Mouse (Mus musculus) MEL (cell line): ENCODE results near the gene 1700018B08Rik. TPM values are rescaled to one million over a fixed set of nuclear protein-coding genes. Genes with fewer than 3 reads are reported as not detected.

Source experiments
- DNase-seq: peaks from one replicate; pipeline ENCODE4 v3.0.0; 2011; ENCODE audit warnings: low read depth, low spot score
- H3K27ac ChIP-seq: 2 replicates; pipeline ENCODE4 v1.5.1; 2012; ENCODE audit warnings: low read depth, mild to moderate bottlenecking, control low read depth, low read length, moderate library complexity; ENCODE audit not compliant: control insufficient read depth
- H3K27me3 ChIP-seq, 2 experiments: fragments of 150-350 bp in 1 of 2; sonication (generic) in 1 of 2; 2 replicates each; pipeline ENCODE4 v1.6.1; 2012; ENCODE audit warnings: low read length in 2 of 2, mild to moderate bottlenecking in 2 of 2, improper control_type of control experiment in 1 of 2, moderate library complexity in 1 of 2; ENCODE audit not compliant: insufficient read depth in 2 of 2, control insufficient read depth in 1 of 2
- H3K36me3 ChIP-seq, 2 experiments: 2 replicates each; pipeline ENCODE4 v1.6.1; 2012 to 2014; ENCODE audit warnings: low read length in 2 of 2, improper control_type of control experiment in 1 of 2, inconsistent platforms in 1 of 2, mild to moderate bottlenecking in 1 of 2; ENCODE audit not compliant: insufficient read depth in 2 of 2, control insufficient read depth in 1 of 2
- H3K4me1 ChIP-seq, 2 experiments: fragments of 150-350 bp in 1 of 2; sonication (generic) in 1 of 2; 2 replicates each; pipeline ENCODE4 v1.6.1; 2012; ENCODE audit warnings: low read length in 2 of 2, improper control_type of control experiment in 1 of 2, mild to moderate bottlenecking in 1 of 2; ENCODE audit not compliant: insufficient read depth in 2 of 2, control insufficient read depth in 1 of 2
- H3K4me3 ChIP-seq, 2 experiments: fragments of 150-350 bp in 1 of 2; sonication (generic) in 1 of 2; 2 replicates each; pipeline ENCODE4 v1.5.1; 2012; ENCODE audit warnings: low read depth in 2 of 2, low read length in 2 of 2, mild to moderate bottlenecking in 2 of 2, moderate library complexity in 2 of 2, control low read depth in 1 of 2, improper control_type of control experiment in 1 of 2; ENCODE audit not compliant: control insufficient read depth in 1 of 2, insufficient read depth in 1 of 2
- H3K79me2 ChIP-seq: 2 replicates; pipeline ENCODE4 v1.6.1; 2012; ENCODE audit warnings: mild to moderate bottlenecking, low read length, moderate library complexity; ENCODE audit not compliant: control insufficient read depth, poor library complexity, insufficient read depth
- H3K9ac ChIP-seq: 2 replicates; pipeline ENCODE4 v1.6.1; 2012; ENCODE audit warnings: low read depth, mild to moderate bottlenecking, control low read depth, low read length, moderate library complexity; ENCODE audit not compliant: control insufficient read depth, poor library complexity, severe bottlenecking
- H3K9me3 ChIP-seq: fragments of 150-350 bp; sonication (generic); replicated peaks from 2 replicates; pipeline ENCODE4 v1.6.1; 2012; ENCODE audit warnings: mild to moderate bottlenecking, low read length, improper control_type of control experiment, moderate library complexity; ENCODE audit not compliant: insufficient read depth
- CHD1 ChIP-seq: IDR thresholded peaks from 2 replicates; pipeline ENCODE4 v1.6.1; 2012; ENCODE audit warnings: low read depth, mild to moderate bottlenecking, inconsistent platforms, low read length, improper control_type of control experiment
- CTCF ChIP-seq, 3 experiments: IDR thresholded peaks in 2 of 3; conservative IDR thresholded peaks in 1 of 3; 2 replicates each; pipeline ENCODE4 v1.5.1; 2011 to 2012; ENCODE audit warnings: low read length in 3 of 3, low read depth in 2 of 3, mild to moderate bottlenecking in 2 of 3, improper control_type of control experiment in 1 of 3, inconsistent platforms in 1 of 3, mixed read lengths in 1 of 3, moderate library complexity in 1 of 3; ENCODE audit not compliant: control insufficient read depth in 1 of 3, insufficient read depth in 1 of 3, poor library complexity in 1 of 3, severe bottlenecking in 1 of 3
- ELF1 ChIP-seq: IDR thresholded peaks from 2 replicates; pipeline ENCODE4 v1.6.1; 2014; ENCODE audit warnings: low read depth, mild to moderate bottlenecking, inconsistent platforms, low read length, improper control_type of control experiment, moderate library complexity
- EP300 ChIP-seq, 2 experiments: IDR thresholded peaks; 2 replicates each; pipeline ENCODE4 v1.6.1; 2011; ENCODE audit warnings: improper control_type of control experiment in 2 of 2, low read length in 2 of 2, low read depth in 1 of 2, mild to moderate bottlenecking in 1 of 2
- GATA1 ChIP-seq: IDR thresholded peaks from 2 replicates; pipeline ENCODE4 v1.6.1; 2011; ENCODE audit warnings: low read depth, low read length, improper control_type of control experiment
- JUND ChIP-seq: IDR thresholded peaks from 2 replicates; pipeline ENCODE4 v1.6.1; 2011; ENCODE audit warnings: low read depth, mild to moderate bottlenecking, improper control_type of control experiment, low read length
- KAT2A ChIP-seq: conservative IDR thresholded peaks from 2 replicates; pipeline ENCODE4 v1.6.1; 2012; ENCODE audit warnings: low read depth, low read length, improper control_type of control experiment, inconsistent platforms
- MAFK ChIP-seq: IDR thresholded peaks from 2 replicates; pipeline ENCODE4 v1.6.1; 2011; ENCODE audit warnings: low read depth, mild to moderate bottlenecking, low read length, improper control_type of control experiment, borderline replicate concordance
- MEF2A ChIP-seq: IDR thresholded peaks from 2 replicates; pipeline ENCODE4 v1.6.1; 2014; ENCODE audit warnings: low read depth, mild to moderate bottlenecking, inconsistent platforms, low read length, improper control_type of control experiment; ENCODE audit not compliant: poor library complexity, insufficient replicate concordance, severe bottlenecking; ENCODE audit errors: extremely low read depth
- MXI1 ChIP-seq: IDR thresholded peaks from 2 replicates; pipeline ENCODE4 v1.6.1; 2011; ENCODE audit warnings: mild to moderate bottlenecking, low read depth, low read length, improper control_type of control experiment
- MYB ChIP-seq: IDR thresholded peaks from 2 replicates; pipeline ENCODE4 v1.6.1; 2011; ENCODE audit warnings: mild to moderate bottlenecking, low read depth, low read length, improper control_type of control experiment
- MYC ChIP-seq: IDR thresholded peaks from 2 replicates; pipeline ENCODE4 v1.6.1; 2011; ENCODE audit warnings: low read depth, mild to moderate bottlenecking, low read length, improper control_type of control experiment, moderate library complexity
- NELFE ChIP-seq: IDR thresholded peaks from 2 replicates; pipeline ENCODE4 v1.6.1; 2011; ENCODE audit warnings: low read depth, low read length, improper control_type of control experiment
- NRF1 ChIP-seq: IDR thresholded peaks from 2 replicates; pipeline ENCODE4 v1.6.1; 2014; ENCODE audit warnings: low read depth, mild to moderate bottlenecking, inconsistent platforms, low read length, improper control_type of control experiment, moderate library complexity; ENCODE audit not compliant: poor library complexity, insufficient read depth, severe bottlenecking
- POLR2AphosphoS2 ChIP-seq: IDR thresholded peaks from 2 replicates; pipeline ENCODE4 v1.6.1; 2011; ENCODE audit warnings: low read length, improper control_type of control experiment
- POLR2AphosphoS5 ChIP-seq: IDR thresholded peaks from 2 replicates; pipeline ENCODE4 v1.6.1; 2012; ENCODE audit warnings: low read depth, borderline replicate concordance, mild to moderate bottlenecking, inconsistent platforms, low read length, moderate library complexity, mixed read lengths
- RAD21 ChIP-seq: IDR thresholded peaks from 2 replicates; pipeline ENCODE4 v1.6.1; 2011; ENCODE audit warnings: mild to moderate bottlenecking, low read depth, low read length, improper control_type of control experiment
- SIN3A ChIP-seq: IDR thresholded peaks from 2 replicates; pipeline ENCODE4 v1.6.1; 2012; ENCODE audit warnings: low read length, improper control_type of control experiment, inconsistent platforms
- TCF12 ChIP-seq: IDR thresholded peaks from 2 replicates; pipeline ENCODE4 v1.6.1; 2014; ENCODE audit warnings: low read depth, mild to moderate bottlenecking, inconsistent platforms, low read length, improper control_type of control experiment, moderate library complexity
- UBTF ChIP-seq: IDR thresholded peaks from 2 replicates; pipeline ENCODE4 v1.6.1; 2012; ENCODE audit warnings: low read depth, mild to moderate bottlenecking, inconsistent platforms, low read length, improper control_type of control experiment, moderate library complexity, borderline replicate concordance; ENCODE audit not compliant: insufficient read depth
- ZC3H11A ChIP-seq: IDR thresholded peaks from 2 replicates; pipeline ENCODE4 v1.6.1; 2012; ENCODE audit warnings: low read depth, mild to moderate bottlenecking, inconsistent platforms, low read length, improper control_type of control experiment
- ZNF384 ChIP-seq: IDR thresholded peaks from 2 replicates; pipeline ENCODE4 v1.6.1; 2012; ENCODE audit warnings: low read depth, mild to moderate bottlenecking, inconsistent platforms, low read length, improper control_type of control experiment
- polyA plus RNA-seq, 2 experiments: library from polyadenylated mRNA; stranded (reverse) in 1 of 2; unstranded in 1 of 2; fragments of >175 nt in 1 of 2; fragments of >200 nt in 1 of 2; gene quantifications; 2 replicates each; pipeline versions ENCODE4 v1.2.1 to v1.2.4; 2012; ENCODE audit warnings: low replicate concordance in 2 of 2, low read depth in 1 of 2; ENCODE audit not compliant: insufficient read length in 2 of 2, insufficient read depth in 1 of 2, missing spikeins in 1 of 2
- total RNA-seq: library from RNA; depleted of rRNA; stranded (reverse); fragments of 300-350 nt; gene quantifications from 2 replicates; pipeline ENCODE4 v1.2.3, GENCODE M21; 2012

The 1700018B08Rik gene
- total and polyA plus RNA-seq, 3 experiments, result not detected

DNA sequence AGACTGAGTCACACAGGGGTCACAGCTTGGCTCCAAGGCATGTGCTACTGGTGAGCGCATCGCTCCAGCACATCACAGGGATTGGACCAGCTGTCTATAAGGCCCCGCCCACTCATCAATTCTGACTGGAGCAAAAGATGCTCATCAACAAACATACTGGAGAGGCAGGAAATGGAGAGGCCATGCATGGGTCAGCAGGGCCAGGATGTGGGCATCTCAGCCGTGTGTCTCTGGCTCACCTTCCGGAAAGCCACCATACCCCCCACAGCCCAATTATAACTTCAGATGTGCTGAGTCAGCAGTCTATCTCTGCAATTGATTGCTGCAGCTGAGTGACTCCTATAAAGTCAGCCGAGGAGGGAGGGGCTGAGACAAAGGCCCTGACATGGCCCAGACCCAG lies 24.2 kb upstream of the 1700018B08Rik start:
- no peak for DNase-seq
- Histone ChIP-seq H3K4me1 (no peaks in the 10 kb centered on the region), H3K79me2 (peaks cover 12% of the 10 kb centered on the region), H3K27ac (no peak overlapping the region), H3K36me3 (no peaks in the 10 kb centered on the region; a peak in 1 of 4 replicates), H3K4me3 (no peak overlapping the region), H3K27me3 (no peaks in the 10 kb centered on the region), H3K9ac (no peak overlapping the region), H3K9me3 (no peaks in the 10 kb centered on the region)
- TF ChIP-seq MYC, result no peak
- no peak for TF ChIP-seq UBTF
- no peak for TF ChIP-seq NELFE
- TF ChIP-seq POLR2AphosphoS2, result no peak
- no peak for TF ChIP-seq ELF1
- peak; percentile 90 for TF ChIP-seq MAFK
- no peak for TF ChIP-seq CHD1

DNA sequence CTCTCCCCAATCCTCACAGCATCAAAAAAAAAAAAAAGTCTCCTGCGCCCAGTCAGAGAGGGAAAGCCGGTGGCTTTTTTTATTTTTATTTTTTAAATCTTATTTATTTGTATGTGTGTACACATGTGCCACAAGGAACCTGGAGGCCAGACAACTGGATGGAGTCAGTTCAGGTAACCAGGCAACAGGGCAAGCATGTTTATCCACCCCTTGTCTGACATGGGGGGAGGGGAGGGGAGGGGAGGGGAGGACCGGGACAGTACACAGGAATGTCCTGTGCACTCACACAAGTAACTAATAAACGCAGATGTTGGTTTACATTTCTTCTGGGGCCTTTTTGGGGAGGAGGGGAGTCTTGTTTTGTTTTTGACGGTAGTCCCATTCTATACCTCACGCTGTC lies 19.6 kb upstream of the 1700018B08Rik start:
- no peak overlapping the region for H3K9ac ChIP-seq
- no peak for DNase-seq
- H3K27me3 ChIP-seq, result no peaks in the 10 kb centered on the region
- H3K79me2 ChIP-seq, result peaks cover 3% of the 10 kb centered on the region; the same call in 1 of the 2 replicates
- H3K4me3 ChIP-seq, result no peak overlapping the region
- no peaks in the 10 kb centered on the region for H3K4me1 ChIP-seq
- H3K27ac ChIP-seq, result no peak overlapping the region
- no peaks in the 10 kb centered on the region for H3K9me3 ChIP-seq
- H3K36me3 ChIP-seq, result no peaks in the 10 kb centered on the region; a peak in 1 of 4 replicates
- TF ChIP-seq MEF2A, result no peak
- no peak for TF ChIP-seq ZNF384
- no peak for TF ChIP-seq ZC3H11A
- TF ChIP-seq EP300 (IDR thresholded peaks at IDR 0.05; ENCODE audit: low read depth in 1 of 2, low read length in 2 of 2), result no peak
- TF ChIP-seq NRF1, result no peak
- TF ChIP-seq JUND, result no peak
- no peak for TF ChIP-seq NELFE
- no peak for TF ChIP-seq TCF12
- TF ChIP-seq KAT2A, result no peak
- TF ChIP-seq GATA1, result no peak
- TF ChIP-seq CTCF (IDR thresholded peaks at IDR 0.05 in 2 of 3, conservative IDR thresholded peaks at IDR 0.05 in 1 of 3; ENCODE audit: control insufficient read depth in 1 of 3, insufficient read depth in 1 of 3, low read depth in 2 of 3, low read length in 3 of 3, poor library complexity in 1 of 3, severe bottlenecking in 1 of 3), result no peak
- no peak for TF ChIP-seq UBTF
- no peak for TF ChIP-seq ELF1
- TF ChIP-seq MXI1, result no peak
- TF ChIP-seq CHD1, result no peak
- no peak for TF ChIP-seq POLR2AphosphoS5
- no peak for TF ChIP-seq RAD21
- TF ChIP-seq MYB, result no peak
- no peak for TF ChIP-seq SIN3A
